Mouse (Mus musculus) embryo, embryonic 11.5 days (tissue): ENCODE data around the gene Adgrb3.

Experiments
- DNase-seq: peaks from one replicate; pipeline ENCODE4 v3.0.0-alpha.2; 2012; ENCODE audit warnings: low read depth, low spot score

The Adgrb3 gene

GRCm38 (mm10) chr1:25310066-25310465 is 519.4 kb downstream of the Adgrb3 start:
- DNase-seq: no peak

- no peak for DNase-seq
These were observed 548.0 kb downstream of the Adgrb3 start for GRCm38 (mm10) chr1:25281471-25281870.

GRCm38 (mm10) chr1:25250562-25250961 is 578.9 kb downstream of the Adgrb3 start:
- DNase-seq: no peak

GRCm38 (mm10) chr1:25242436-25242835 is 587.1 kb downstream of the Adgrb3 start:
- no peak for DNase-seq

GRCm38 (mm10) chr1:25229245-25229750 is 600.2 kb downstream of the Adgrb3 start:
- no peak for DNase-seq

- DNase-seq: peak; percentile 73
These were observed 600.9 kb downstream of the Adgrb3 start for GRCm38 (mm10) chr1:25228381-25229244.

- no peak for DNase-seq
These were observed 601.6 kb downstream of the Adgrb3 start for GRCm38 (mm10) chr1:25227880-25228279.

GRCm38 (mm10) chr1:25204636-25205035 is 624.9 kb downstream of the Adgrb3 start:
- DNase-seq: no peak

GRCm38 (mm10) chr1:25199392-25199791 is 630.1 kb downstream of the Adgrb3 start:
- no peak for DNase-seq

GRCm38 (mm10) chr1:25191986-25192385 is 637.5 kb downstream of the Adgrb3 start:
- no peak for DNase-seq

GRCm38 (mm10) chr1:25189261-25189660 is 640.2 kb downstream of the Adgrb3 start:
- peak; percentile 22 for DNase-seq

- DNase-seq: no peak
These were observed 643.6 kb downstream of the Adgrb3 start for GRCm38 (mm10) chr1:25185909-25186308.

GRCm38 (mm10) chr1:25181881-25182280 is 647.6 kb downstream of the Adgrb3 start:
- DNase-seq: no peak

GRCm38 (mm10) chr1:25180615-25181014 is 648.9 kb downstream of the Adgrb3 start:
- no peak for DNase-seq

GRCm38 (mm10) chr1:25179860-25180582 is 649.5 kb downstream of the Adgrb3 start:
- DNase-seq: no peak

GRCm38 (mm10) chr1:25178347-25179130 is 651.0 kb downstream of the Adgrb3 start:
- DNase-seq: no peak

GRCm38 (mm10) chr1:25167120-25167519 is 662.4 kb downstream of the Adgrb3 start:
- no peak for DNase-seq

- no peak for DNase-seq
These were observed 663.3 kb downstream of the Adgrb3 start for GRCm38 (mm10) chr1:25166036-25166796.

- DNase-seq: no peak
These were observed 665.9 kb downstream of the Adgrb3 start for GRCm38 (mm10) chr1:25163561-25163960.

- DNase-seq: no peak
These were observed 683.3 kb downstream of the Adgrb3 start for GRCm38 (mm10) chr1:25146206-25146605.
